Mouse (Mus musculus): ENCODE results near the gene Aifm1.

GRCm38 (mm10) chrX:48434251-48434650 is 79.1 kb downstream of the Aifm1 start:
- TF ChIP-seq CTCF (IDR thresholded peaks at IDR 0.05; ENCODE audit: borderline replicate concordance, insufficient read depth, low read depth, low read length) (no peak), POLR2A (IDR thresholded peaks at IDR 0.05; ENCODE audit: borderline replicate concordance, insufficient read depth, low read length) (no peak)

Measured in cerebellum, adult 2 months (tissue).